Mouse (Mus musculus): ENCODE measurements at regions not wholly inside any gene's neighbourhood (a gene's known extent, or its start where the extent isn't known, plus 50 kb on each side); places are given as distances from the start of the nearest gene placed in this dataset.

DNA sequence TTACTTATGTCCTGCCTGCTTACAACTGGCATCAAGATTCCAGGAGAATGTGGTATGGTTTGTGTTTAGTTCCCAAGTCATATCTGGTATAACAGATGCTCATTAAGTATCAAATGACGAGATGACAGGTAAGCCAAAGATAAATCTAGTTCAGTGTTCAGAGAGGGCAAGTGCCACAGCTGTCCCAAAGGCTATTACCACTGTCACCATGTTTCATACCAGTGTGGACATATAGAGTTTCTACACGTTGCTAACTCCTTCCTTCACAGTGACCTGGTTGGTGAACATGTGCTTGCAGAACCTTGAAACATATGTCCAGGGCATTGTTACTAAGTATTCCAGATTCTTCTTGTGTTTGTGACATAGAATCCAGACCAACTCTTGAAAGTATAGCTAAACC is 438.1 kb upstream of the Gm9747 start:
- no peaks in the 10 kb centered on the region for H3K9me3 ChIP-seq (ENCODE audit: control insufficient read depth, low read depth, low read length)
- no peak for ATAC-seq (ENCODE audit: insufficient number of reproducible peaks, insufficient read depth, low FRiP score, low read depth)
- H3K27ac ChIP-seq (ENCODE audit: low read length), result no peak overlapping the region
- no peak overlapping the region for H3K4me2 ChIP-seq (replicated peaks; ENCODE audit: low read depth, low read length)
- H3K27me3 ChIP-seq (ENCODE audit: control insufficient read depth, insufficient read depth, low read length), result no peaks in the 10 kb centered on the region
- no peak overlapping the region for H3K4me3 ChIP-seq (ENCODE audit: low read depth, low read length)
- H3K36me3 ChIP-seq (ENCODE audit: control insufficient read depth, insufficient read depth, low read length), result no peaks in the 10 kb centered on the region
- H3K4me1 ChIP-seq (ENCODE audit: control insufficient read depth, insufficient read depth, low read length), result no peaks in the 10 kb centered on the region
- WGBS, result 65% methylated on average over 2 of the region's 2 CpGs
- H3K9ac ChIP-seq (replicated peaks; ENCODE audit: low read depth, low read length), result no peak overlapping the region

DNA sequence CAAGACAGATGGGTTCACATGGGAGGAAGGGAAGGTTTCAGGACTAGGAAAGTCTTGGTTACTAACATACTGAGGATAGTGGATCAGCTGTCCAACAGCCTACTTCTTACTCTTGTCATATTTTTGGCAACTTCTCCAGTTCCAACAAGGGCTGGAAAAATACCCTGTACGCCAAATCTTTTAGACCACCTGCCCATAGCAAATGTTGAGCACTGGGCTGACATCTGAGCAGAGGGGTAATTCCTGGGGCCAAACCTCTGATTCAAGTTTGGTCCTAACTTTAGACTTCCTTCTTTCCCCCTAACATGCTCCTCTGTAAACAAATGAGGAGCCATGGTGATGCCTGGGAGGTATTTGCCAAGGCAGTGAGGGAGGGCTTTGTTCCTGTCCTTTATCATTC is 437.5 kb upstream of the Gm9747 start:
- Histone ChIP-seq H3K36me3 (ENCODE audit: control insufficient read depth, insufficient read depth, low read length) (no peaks in the 10 kb centered on the region), H3K27ac (ENCODE audit: low read length) (no peak overlapping the region), H3K9me3 (ENCODE audit: control insufficient read depth, low read depth, low read length) (no peaks in the 10 kb centered on the region), H3K9ac (replicated peaks; ENCODE audit: low read depth, low read length) (no peak overlapping the region), H3K4me1 (ENCODE audit: control insufficient read depth, insufficient read depth, low read length) (no peaks in the 10 kb centered on the region), H3K4me3 (ENCODE audit: low read depth, low read length) (no peak overlapping the region), H3K27me3 (ENCODE audit: control insufficient read depth, insufficient read depth, low read length) (no peaks in the 10 kb centered on the region), H3K4me2 (replicated peaks; ENCODE audit: low read depth, low read length) (no peak overlapping the region)
- ATAC-seq (ENCODE audit: insufficient number of reproducible peaks, insufficient read depth, low FRiP score, low read depth), result no peak
- 93% methylated on average over 1 of the region's 1 CpGs for WGBS

DNA sequence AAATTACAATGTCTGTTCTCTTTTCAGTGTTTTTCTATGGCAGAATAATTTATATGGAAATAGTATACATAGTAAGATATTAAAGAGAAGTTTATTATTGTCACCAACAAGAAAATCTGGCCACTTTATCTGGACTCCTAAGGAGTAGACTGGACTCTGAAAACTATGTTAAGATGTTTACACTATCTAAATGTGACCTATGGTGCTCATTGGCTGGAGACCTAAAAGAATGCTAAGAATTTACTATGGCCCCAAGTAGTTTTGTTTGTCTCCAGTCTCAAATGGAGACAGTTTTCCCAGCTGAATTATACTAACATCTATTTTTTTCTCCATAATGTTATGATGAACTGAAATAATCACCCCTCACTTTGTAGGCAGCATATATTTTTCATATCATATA is 421.3 kb upstream of the Gm9747 start:
- no peak overlapping the region for H3K9ac ChIP-seq (replicated peaks; ENCODE audit: low read depth, low read length)
- no peak overlapping the region for H3K4me3 ChIP-seq (ENCODE audit: low read depth, low read length)
- H3K4me1 ChIP-seq (ENCODE audit: control insufficient read depth, insufficient read depth, low read length), result no peaks in the 10 kb centered on the region
- no peak overlapping the region for H3K27ac ChIP-seq (ENCODE audit: low read length)
- no peaks in the 10 kb centered on the region for H3K36me3 ChIP-seq (ENCODE audit: control insufficient read depth, insufficient read depth, low read length)
- no peak for ATAC-seq (ENCODE audit: insufficient number of reproducible peaks, insufficient read depth, low FRiP score, low read depth)
- no peaks in the 10 kb centered on the region for H3K27me3 ChIP-seq (ENCODE audit: control insufficient read depth, insufficient read depth, low read length)
- H3K4me2 ChIP-seq (replicated peaks; ENCODE audit: low read depth, low read length), result no peak overlapping the region
- no peaks in the 10 kb centered on the region for H3K9me3 ChIP-seq (ENCODE audit: control insufficient read depth, low read depth, low read length)

DNA sequence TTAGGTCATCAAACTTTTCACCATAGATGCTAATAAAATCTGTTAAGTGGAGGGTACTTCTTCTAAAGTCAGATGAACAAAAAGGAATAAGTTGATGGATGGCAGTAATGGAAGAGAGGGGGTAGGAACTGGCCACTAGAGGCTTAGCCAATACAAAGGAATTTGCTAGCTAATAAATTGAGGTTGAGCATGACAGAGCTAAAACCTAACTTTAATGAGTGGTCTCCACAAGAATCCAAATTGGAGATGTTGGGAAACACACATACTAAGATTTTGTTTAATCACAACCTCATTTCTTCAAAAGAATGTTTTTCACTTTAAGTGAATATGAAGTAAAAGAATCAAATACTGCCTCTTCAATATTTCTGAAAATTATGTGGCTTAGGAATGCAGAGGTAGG is 414.0 kb upstream of the Gm9747 start:
- H3K27me3 ChIP-seq (ENCODE audit: control insufficient read depth, insufficient read depth, low read length), result no peaks in the 10 kb centered on the region

DNA sequence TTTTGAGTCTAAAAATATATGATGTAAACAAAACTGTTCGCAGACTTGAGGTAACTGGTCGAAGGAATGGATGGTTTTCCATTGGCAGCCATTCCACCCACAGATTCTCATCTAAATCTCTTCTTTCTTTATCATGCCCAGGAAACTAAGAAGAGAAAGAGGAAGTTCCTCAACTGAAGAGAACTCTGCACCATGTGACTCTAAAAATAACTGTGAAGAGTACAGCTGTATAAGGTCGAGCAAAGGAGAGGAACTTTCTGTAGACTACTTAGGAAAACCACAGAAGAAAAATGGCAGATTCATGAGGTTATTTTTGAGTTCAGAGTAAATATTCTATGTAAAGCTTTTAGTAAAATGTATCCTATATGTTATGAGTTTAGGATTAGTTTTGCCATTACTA is 390.9 kb upstream of the Gm9747 start:
- Histone ChIP-seq H3K27ac (ENCODE audit: low read length) (no peak overlapping the region), H3K27me3 (ENCODE audit: control insufficient read depth, insufficient read depth, low read length) (no peaks in the 10 kb centered on the region), H3K36me3 (ENCODE audit: control insufficient read depth, insufficient read depth, low read length) (no peaks in the 10 kb centered on the region), H3K9ac (replicated peaks; ENCODE audit: low read depth, low read length) (no peak overlapping the region), H3K4me2 (replicated peaks; ENCODE audit: low read depth, low read length) (no peak overlapping the region), H3K4me1 (ENCODE audit: control insufficient read depth, insufficient read depth, low read length) (no peaks in the 10 kb centered on the region), H3K4me3 (ENCODE audit: low read depth, low read length) (no peak overlapping the region), H3K9me3 (ENCODE audit: control insufficient read depth, low read depth, low read length) (no peaks in the 10 kb centered on the region)
- ATAC-seq (ENCODE audit: insufficient number of reproducible peaks, insufficient read depth, low FRiP score, low read depth), result no peak
- WGBS, result 80% methylated on average over 3 of the region's 3 CpGs

More for the DNA sequence above, 414.0 kb upstream of the Gm9747 start:
- no peak for ATAC-seq (ENCODE audit: insufficient number of reproducible peaks, insufficient read depth, low FRiP score, low read depth)
- Histone ChIP-seq H3K36me3 (ENCODE audit: control insufficient read depth, insufficient read depth, low read length) (no peaks in the 10 kb centered on the region), H3K4me2 (replicated peaks; ENCODE audit: low read depth, low read length) (no peak overlapping the region), H3K4me1 (ENCODE audit: control insufficient read depth, insufficient read depth, low read length) (no peaks in the 10 kb centered on the region), H3K9ac (replicated peaks; ENCODE audit: low read depth, low read length) (no peak overlapping the region), H3K4me3 (ENCODE audit: low read depth, low read length) (no peak overlapping the region), H3K27ac (ENCODE audit: low read length) (no peak overlapping the region), H3K9me3 (ENCODE audit: control insufficient read depth, low read depth, low read length) (no peaks in the 10 kb centered on the region)

DNA sequence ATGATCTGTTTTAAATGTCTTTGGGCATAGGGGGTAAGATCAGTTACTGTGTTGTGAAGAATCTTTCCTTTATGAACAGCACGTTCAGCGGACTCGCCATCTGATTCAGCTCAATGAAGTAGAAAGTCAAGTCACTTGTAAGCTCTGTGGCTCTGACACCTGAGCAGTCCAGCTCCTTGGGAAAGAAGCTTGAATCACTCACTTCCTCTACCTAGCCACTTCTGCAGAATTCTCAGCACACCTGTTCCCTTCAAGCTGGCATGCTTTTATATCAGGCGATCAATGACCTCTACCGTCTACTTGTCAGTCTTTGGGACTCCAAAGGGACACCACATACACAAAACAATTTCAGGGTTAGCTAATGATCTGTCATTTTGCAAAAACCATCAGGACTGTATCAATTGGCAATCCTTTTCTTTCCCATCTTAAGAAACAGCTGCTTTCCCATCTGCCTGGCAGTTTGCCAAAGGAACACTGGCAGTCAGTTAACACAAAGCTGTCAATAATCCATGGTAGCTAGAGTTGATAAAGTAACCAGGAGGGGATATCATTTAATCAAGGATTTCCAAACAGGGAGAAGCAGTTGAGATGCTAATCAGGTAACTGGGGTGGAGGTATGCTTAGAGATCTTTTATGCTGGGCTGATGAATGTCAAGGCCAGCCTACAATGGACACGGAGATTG is 382.3 kb upstream of the Gm9747 start:
- H3K27ac ChIP-seq (ENCODE audit: low read length), result no peak overlapping the region
- no peaks in the 10 kb centered on the region for H3K27me3 ChIP-seq (ENCODE audit: control insufficient read depth, insufficient read depth, low read length)
- no peaks in the 10 kb centered on the region for H3K9me3 ChIP-seq (ENCODE audit: control insufficient read depth, low read depth, low read length)
- H3K4me2 ChIP-seq (replicated peaks; ENCODE audit: low read depth, low read length), result no peak overlapping the region
- H3K9ac ChIP-seq (replicated peaks; ENCODE audit: low read depth, low read length), result no peak overlapping the region
- no peak for ATAC-seq (ENCODE audit: insufficient number of reproducible peaks, insufficient read depth, low FRiP score, low read depth)
- H3K4me3 ChIP-seq (ENCODE audit: low read depth, low read length), result no peak overlapping the region
- WGBS, result 82% methylated on average over 6 of the region's 6 CpGs
- H3K36me3 ChIP-seq (ENCODE audit: control insufficient read depth, insufficient read depth, low read length), result no peaks in the 10 kb centered on the region
- no peaks in the 10 kb centered on the region for H3K4me1 ChIP-seq (ENCODE audit: control insufficient read depth, insufficient read depth, low read length)

DNA sequence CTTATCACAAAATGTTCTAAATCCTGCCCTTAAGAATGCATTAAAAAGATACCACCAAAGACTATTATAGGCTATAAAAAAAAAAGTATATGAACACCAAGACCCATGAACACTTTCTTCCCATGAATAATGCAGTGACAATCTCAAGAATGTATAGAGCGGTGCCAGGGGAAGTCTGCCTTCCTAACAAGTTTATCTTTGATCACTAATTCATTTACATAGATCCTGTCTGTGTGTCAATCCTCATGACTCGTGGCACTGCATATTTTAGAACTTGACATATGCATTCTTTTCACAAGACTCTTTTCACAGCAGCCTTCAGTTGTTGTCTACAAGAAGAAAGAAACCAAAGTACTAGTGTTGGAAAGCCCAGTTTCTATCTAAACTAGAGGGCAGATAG is 373.4 kb upstream of the Gm9747 start:
- no peak for ATAC-seq (ENCODE audit: insufficient number of reproducible peaks, insufficient read depth, low FRiP score, low read depth)
- Histone ChIP-seq H3K36me3 (ENCODE audit: control insufficient read depth, insufficient read depth, low read length) (no peaks in the 10 kb centered on the region), H3K27me3 (ENCODE audit: control insufficient read depth, insufficient read depth, low read length) (no peaks in the 10 kb centered on the region), H3K27ac (ENCODE audit: low read length) (no peak overlapping the region), H3K9ac (replicated peaks; ENCODE audit: low read depth, low read length) (no peak overlapping the region), H3K4me1 (ENCODE audit: control insufficient read depth, insufficient read depth, low read length) (no peaks in the 10 kb centered on the region), H3K4me3 (ENCODE audit: low read depth, low read length) (no peak overlapping the region), H3K9me3 (ENCODE audit: control insufficient read depth, low read depth, low read length) (no peaks in the 10 kb centered on the region), H3K4me2 (replicated peaks; ENCODE audit: low read depth, low read length) (no peak overlapping the region)
- 53% methylated on average over 2 of the region's 2 CpGs for WGBS

DNA sequence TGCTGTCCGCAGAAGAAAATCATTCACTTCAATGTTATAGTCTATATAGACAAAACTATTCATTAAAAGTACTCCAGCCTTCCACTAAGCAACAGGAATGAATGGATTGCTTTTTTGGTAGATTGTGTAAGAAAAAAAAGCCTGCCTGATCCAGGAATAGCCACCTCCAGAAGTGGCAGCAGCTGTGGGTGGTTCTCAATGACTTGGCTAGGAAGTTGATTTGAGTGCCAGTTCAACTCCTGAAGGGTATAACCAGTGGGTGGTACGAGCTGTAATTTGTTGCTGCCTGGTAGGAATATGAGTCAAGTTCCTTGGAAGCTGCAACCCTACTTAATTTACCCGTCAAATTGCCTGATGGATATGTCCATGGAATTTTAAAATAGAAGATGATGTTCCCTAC is 368.3 kb upstream of the Gm9747 start:
- Histone ChIP-seq H3K27ac (ENCODE audit: low read length) (no peak overlapping the region), H3K36me3 (ENCODE audit: control insufficient read depth, insufficient read depth, low read length) (no peaks in the 10 kb centered on the region), H3K4me2 (replicated peaks; ENCODE audit: low read depth, low read length) (no peak overlapping the region), H3K9me3 (ENCODE audit: control insufficient read depth, low read depth, low read length) (no peaks in the 10 kb centered on the region), H3K27me3 (ENCODE audit: control insufficient read depth, insufficient read depth, low read length) (no peaks in the 10 kb centered on the region), H3K9ac (replicated peaks; ENCODE audit: low read depth, low read length) (no peak overlapping the region), H3K4me1 (ENCODE audit: control insufficient read depth, insufficient read depth, low read length) (no peaks in the 10 kb centered on the region), H3K4me3 (ENCODE audit: low read depth, low read length) (no peak overlapping the region)
- ATAC-seq (ENCODE audit: insufficient number of reproducible peaks, insufficient read depth, low FRiP score, low read depth), result no peak
- 77% methylated on average over 3 of the region's 3 CpGs for WGBS

DNA sequence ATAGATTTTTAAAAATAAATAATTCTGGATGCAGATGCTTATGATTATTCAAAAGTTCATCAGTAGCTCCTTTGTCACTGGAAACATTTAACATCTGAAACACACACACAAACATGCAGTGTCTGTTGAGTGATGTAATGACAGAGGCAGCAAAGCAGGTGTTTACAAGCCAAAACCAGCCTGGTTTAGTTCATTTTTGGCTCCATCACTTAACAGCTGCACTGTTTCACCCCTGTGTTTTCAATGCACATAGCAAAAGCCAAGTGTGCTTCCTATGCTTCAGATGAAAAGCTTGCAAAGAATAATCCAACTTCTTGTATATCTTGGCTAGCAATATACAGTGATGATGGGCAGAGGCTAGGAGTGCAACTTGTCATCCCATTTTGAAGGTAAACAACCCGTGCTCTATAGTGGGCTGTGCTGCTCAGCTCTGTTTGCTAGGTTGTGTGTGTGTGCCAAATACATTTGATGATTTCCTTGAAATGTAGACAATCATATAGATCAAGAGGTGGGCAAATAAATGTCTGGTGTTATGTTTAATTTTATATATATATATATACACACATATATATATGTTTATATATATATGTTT is 345.9 kb upstream of the Gm9747 start:
- H3K9ac ChIP-seq (replicated peaks; ENCODE audit: low read depth, low read length), result no peak overlapping the region
- no peaks in the 10 kb centered on the region for H3K9me3 ChIP-seq (ENCODE audit: control insufficient read depth, low read depth, low read length)
- no peak overlapping the region for H3K27ac ChIP-seq (ENCODE audit: low read length)
- ATAC-seq (ENCODE audit: insufficient number of reproducible peaks, insufficient read depth, low FRiP score, low read depth), result no peak; the same call in 1 of the 2 replicates
- H3K4me2 ChIP-seq (replicated peaks; ENCODE audit: low read depth, low read length), result no peak overlapping the region
- H3K36me3 ChIP-seq (ENCODE audit: control insufficient read depth, insufficient read depth, low read length), result no peaks in the 10 kb centered on the region
- 46% methylated on average over 1 of the region's 1 CpGs for WGBS
- H3K27me3 ChIP-seq (ENCODE audit: control insufficient read depth, insufficient read depth, low read length), result no peaks in the 10 kb centered on the region
- H3K4me3 ChIP-seq (ENCODE audit: low read depth, low read length), result no peak overlapping the region
- H3K4me1 ChIP-seq (ENCODE audit: control insufficient read depth, insufficient read depth, low read length), result no peaks in the 10 kb centered on the region
